Mouse (Mus musculus) layer of hippocampus, adult 8-10 months (tissue): ENCODE measurements around the gene Mras. TPM values are rescaled to one million over a fixed set of nuclear protein-coding genes. Genes with fewer than 3 reads are reported as not detected.

Experiments
- DNase-seq, 2 experiments: peaks; one replicate each; pipeline ENCODE4 v3.0.0; 2022; ENCODE audit warnings: low spot score in 2 of 2
- total RNA-seq, 4 experiments: library from RNA; stranded (reverse); gene quantifications; 2 replicates each; pipeline ENCODE4 v1.2.4; 2022

Mras gene
- total RNA-seq, 4 experiments from 2014 or later, result 133 to 164 (median 142) TPM

- DNase-seq, result no peak
These were observed 74.1 kb downstream of the Mras start for GRCm38 (mm10) chr9:99363076-99363475.

DNA sequence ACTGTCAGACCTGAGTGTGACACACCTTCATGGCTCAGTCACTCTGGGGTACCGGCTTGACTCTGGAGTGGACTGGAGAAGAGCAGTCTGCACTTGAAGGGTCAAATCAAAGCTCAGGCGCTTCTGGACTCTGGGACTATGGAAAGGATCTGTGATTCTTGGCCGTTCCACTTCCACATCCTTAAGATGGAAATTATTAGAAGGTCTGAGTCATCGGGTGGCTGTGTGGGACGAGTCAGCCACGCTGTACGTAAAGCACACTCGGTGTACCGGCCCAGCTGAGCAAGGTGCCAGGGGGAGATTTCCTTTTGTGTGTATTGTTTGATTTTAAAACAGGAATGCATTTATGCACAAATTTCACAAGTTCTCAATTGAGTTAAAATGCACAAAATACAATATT, 75.2 kb downstream of the Mras start:
- no peak for DNase-seq

DNA sequence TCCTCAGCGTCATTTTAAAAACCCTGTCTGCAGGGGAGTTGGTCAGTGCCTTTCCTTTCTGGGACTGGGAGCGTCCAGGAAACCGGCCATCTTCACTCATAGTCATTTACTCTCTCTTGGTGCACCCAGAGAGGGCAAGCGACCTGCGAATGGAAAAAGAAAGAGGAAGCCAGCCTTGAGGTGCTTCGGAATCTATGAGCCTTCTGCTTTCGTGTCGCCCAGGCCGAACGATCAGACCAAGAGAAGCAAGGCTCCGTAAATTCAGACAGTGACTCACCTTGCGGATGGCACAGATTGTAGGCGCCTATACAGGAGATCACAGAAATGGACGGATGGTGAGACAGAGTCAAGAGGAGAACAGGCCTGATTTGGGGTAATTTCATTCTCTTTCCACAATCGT, 78.2 kb downstream of the Mras start:
- DNase-seq, result no peak

- DNase-seq, result peak in 1 of 2 experiments; percentile 32
These were observed 79.1 kb downstream of the Mras start, which contains the start of gene Esyt3 for GRCm38 (mm10) chr9:99357921-99358692. TSS of gene Esyt3 (minus strand) at chr9:99358557.

- DNase-seq, result no peak
These were observed 79.6 kb downstream of the Mras start for GRCm38 (mm10) chr9:99357561-99357920.

GRCm38 (mm10) chr9:99355971-99356370, 81.2 kb downstream of the Mras start:
- no peak for DNase-seq

- no peak for DNase-seq
These were observed 82.4 kb downstream of the Mras start for GRCm38 (mm10) chr9:99354796-99355195.

- no peak for DNase-seq
These were observed 83.8 kb downstream of the Mras start for GRCm38 (mm10) chr9:99353390-99353789.

GRCm38 (mm10) chr9:99352964-99353363, 84.2 kb downstream of the Mras start:
- no peak for DNase-seq

DNA sequence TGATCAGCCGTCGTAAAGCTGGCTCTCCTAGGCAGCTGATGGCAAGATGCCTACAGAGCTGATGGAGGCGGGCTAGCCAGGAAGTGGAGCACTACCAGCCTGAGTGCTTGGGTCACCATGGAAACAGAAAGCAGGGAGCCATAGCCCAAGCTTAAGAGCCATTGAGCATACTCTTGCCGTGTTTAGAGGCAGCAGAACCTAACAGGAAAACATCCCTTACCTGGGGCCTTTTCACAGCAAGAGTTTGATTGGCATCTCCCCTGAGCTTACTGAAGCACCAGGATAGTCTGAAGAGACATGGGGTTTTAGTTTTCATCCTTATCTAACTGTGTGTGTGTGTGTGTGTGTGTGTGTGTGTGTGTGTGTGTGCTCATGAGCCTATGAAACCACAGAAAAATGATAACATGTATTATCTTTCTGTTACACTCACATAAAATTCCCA, 91.8 kb downstream of the Mras start:
- DNase-seq, result peak; percentile 72 to 73

- DNase-seq, result no peak
These were observed 95.6 kb downstream of the Mras start for GRCm38 (mm10) chr9:99341600-99341999.

GRCm38 (mm10) chr9:99340126-99340525, 97.1 kb downstream of the Mras start:
- no peak for DNase-seq

DNA sequence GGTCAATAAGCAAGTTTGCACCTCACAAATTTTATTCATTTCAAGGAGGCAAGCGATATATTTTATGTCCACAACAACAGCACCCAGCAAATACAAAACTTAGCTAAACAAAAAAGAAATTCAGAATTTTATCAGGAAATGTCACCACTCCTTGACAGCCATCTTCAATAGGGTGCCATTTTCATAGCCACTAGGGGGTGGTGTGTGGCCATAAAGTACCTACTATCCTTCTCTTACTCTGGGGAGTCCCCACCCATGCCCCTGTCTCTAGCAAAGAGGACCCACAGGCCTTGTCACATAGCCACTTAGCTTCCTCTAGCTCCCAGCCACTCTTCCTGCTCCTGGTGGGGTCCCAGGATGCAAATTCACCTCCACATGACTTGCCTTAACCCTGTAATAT, 98.0 kb downstream of the Mras start:
- DNase-seq, result no peak

GRCm38 (mm10) chr9:99338293-99338692, 98.9 kb downstream of the Mras start:
- no peak for DNase-seq

- DNase-seq, result no peak
These were observed 100.6 kb downstream of the Mras start for GRCm38 (mm10) chr9:99336538-99336937.

Other genes with a start within 250 kb of the Mras start
- gene Faiml, start 200.1 kb downstream of the Mras start, total RNA-seq, result not detected
- gene Cep70, start 194.0 kb downstream of the Mras start, total RNA-seq, result 10 to 100 TPM; 24.5 to 34.6 (median 28.8) TPM
- 1 to 10 TPM; 1.4 to 4.0 (median 2.6) TPM for gene Esyt3, start 78.8 kb downstream of the Mras start, total RNA-seq
- gene Nme9, start 14.1 kb upstream of the Mras start, total RNA-seq, result under 1 TPM; 0.39 to 0.85 (median 0.62) TPM
- gene Armc8, start 131.5 kb upstream of the Mras start, total RNA-seq, result 10 to 100 TPM; 48.1 to 57.8 (median 57.1) TPM
- 10 to 100 TPM; 13.3 to 19.1 (median 14.7) TPM for gene Dbr1, start 138.4 kb upstream of the Mras start, total RNA-seq
- gene A4gnt, start 175.1 kb upstream of the Mras start, total RNA-seq, result under 1 TPM in 2 of 4 experiments, not detected in 2; 0.14 to 0.39 TPM
- 10 to 100 TPM; 20.9 to 28.1 (median 25.1) TPM for gene Dzip1l, start 192.1 kb upstream of the Mras start, total RNA-seq